Mouse (Mus musculus): ENCODE results near the gene Thy1. TPM values are rescaled to one million over a fixed set of nuclear protein-coding genes. Genes with fewer than 3 reads are reported as not detected.

The Thy1 gene
- total RNA-seq, 2 experiments from 2014 or later, result 41.2 to 44.2 TPM

GRCm38 (mm10) chr9:44033317-44033716, 9.9 kb upstream of the Thy1 start:
- no peak for DNase-seq (ENCODE audit: low spot score in 2 of 2)

- DNase-seq (ENCODE audit: low spot score in 2 of 2), result no peak
Observed at GRCm38 (mm10) chr9:44033957-44034727, 9.0 kb upstream of the Thy1 start.

- DNase-seq (ENCODE audit: low spot score in 2 of 2), result no peak
Observed at GRCm38 (mm10) chr9:44037106-44037505, 6.1 kb upstream of the Thy1 start.

GRCm38 (mm10) chr9:44041511-44042395, 1.4 kb upstream of the Thy1 start:
- no peak for DNase-seq (ENCODE audit: low spot score in 2 of 2)

- DNase-seq (ENCODE audit: low spot score in 2 of 2), result no peak
Observed at GRCm38 (mm10) chr9:44042396-44042680, 846 bp upstream of the Thy1 start.

- DNase-seq (ENCODE audit: low spot score in 2 of 2), result no peak
Observed at GRCm38 (mm10) chr9:44043708-44044425, 683 bp downstream of the Thy1 start.

GRCm38 (mm10) chr9:44044426-44045157, 1.4 kb downstream of the Thy1 start:
- no peak for DNase-seq (ENCODE audit: low spot score in 2 of 2)

GRCm38 (mm10) chr9:44045158-44045883, 2.1 kb downstream of the Thy1 start:
- no peak for DNase-seq (ENCODE audit: low spot score in 2 of 2)

GRCm38 (mm10) chr9:44045884-44046272, 2.7 kb downstream of the Thy1 start:
- DNase-seq (ENCODE audit: low spot score in 2 of 2), result no peak

GRCm38 (mm10) chr9:44046426-44046825, 3.2 kb downstream of the Thy1 start:
- no peak for DNase-seq (ENCODE audit: low spot score in 2 of 2)

- DNase-seq (ENCODE audit: low spot score in 2 of 2), result no peak
Observed at GRCm38 (mm10) chr9:44047071-44047470, 3.9 kb downstream of the Thy1 start.

GRCm38 (mm10) chr9:44047571-44048490, 4.6 kb downstream of the Thy1 start:
- no peak for DNase-seq (ENCODE audit: low spot score in 2 of 2)

- DNase-seq (ENCODE audit: low spot score in 2 of 2), result no peak
Observed at GRCm38 (mm10) chr9:44048541-44049380, 5.6 kb downstream of the Thy1 start.

GRCm38 (mm10) chr9:44049381-44050165, 6.4 kb downstream of the Thy1 start:
- DNase-seq (ENCODE audit: low spot score in 2 of 2), result no peak

GRCm38 (mm10) chr9:44052855-44053254, 9.7 kb downstream of the Thy1 start:
- DNase-seq (ENCODE audit: low spot score in 2 of 2), result no peak

GRCm38 (mm10) chr9:44053936-44054335, 10.8 kb downstream of the Thy1 start:
- no peak for DNase-seq (ENCODE audit: low spot score in 2 of 2)

- DNase-seq (ENCODE audit: low spot score in 2 of 2), result no peak
Observed at GRCm38 (mm10) chr9:44058606-44059005, 15.4 kb downstream of the Thy1 start.

- no peak for DNase-seq (ENCODE audit: low spot score in 2 of 2)
Observed at GRCm38 (mm10) chr9:44065177-44065576, 22.0 kb downstream of the Thy1 start.
